Mouse (Mus musculus) kidney, adult 2 months (tissue): Measurements from ENCODE around the gene Gabpb2.

Source experiments
- CTCF ChIP-seq: fragments of 200-500 bp; conservative IDR thresholded peaks from 2 replicates; pipeline ENCODE4 v1.5.1; 2011; ENCODE audit warnings: low read depth, mild to moderate bottlenecking, control low read depth, low read length, moderate library complexity, mixed read lengths; ENCODE audit not compliant: insufficient read depth, insufficient read length
- POLR2A ChIP-seq: fragments of 200-500 bp; IDR thresholded peaks from one replicate; pipeline ENCODE4 v1.6.1; 2011; ENCODE audit warnings: low read depth, low read length, control low read depth

- TF ChIP-seq CTCF (no peak), POLR2A (no peak)
These were observed 35.9 kb downstream of the Gabpb2 start for GRCm38 (mm10) chr3:95181841-95182240.
